Mouse (Mus musculus): ENCODE results near the gene Gm49352.
"Not testable (repeated sequence)": the region's sequence is repeated elsewhere in the genome, so short reads cannot be mapped to it uniquely, and the experiment has no call there.

Gm49352 gene

GRCm38 (mm10) chr13:61568074-61568473 lies at the start of gene Gm49352:
TSS of gene Gm49352 (minus strand) at chr13:61568174.
- not testable (repeated sequence) for DNase-seq (ENCODE audit: low read depth)

GRCm38 (mm10) chr13:61570027-61570426 lies 2.1 kb upstream of the Gm49352 start, which contains the start of gene Cts3:
TSS of gene Cts3 (minus strand) at chr13:61570127.
- no peak for DNase-seq (ENCODE audit: low read depth)

GRCm38 (mm10) chr13:61541631-61542030 lies 26.3 kb downstream of the Gm49352 start, which contains the start of gene Ctsm:
TSS of gene Ctsm (minus strand) at chr13:61541839.
- no peak for DNase-seq (ENCODE audit: low read depth)

All from 416B (cell line).